Mouse (Mus musculus) heart, postnatal 0 days (tissue): ENCODE measurements around the gene E330021D16Rik.

Experiments used
- CTCF ChIP-seq: IDR thresholded peaks from 2 replicates; pipeline ENCODE4 v1.5.1; 2016; ENCODE audit warnings: antibody characterized with exemption, control low read depth, low read depth
- EP300 ChIP-seq: IDR thresholded peaks from 2 replicates; pipeline ENCODE4 v1.6.1; 2016; ENCODE audit warnings: antibody characterized with exemption, low read depth

- no peak; the same call in 1 of the 2 replicates for TF ChIP-seq CTCF
- no peak for TF ChIP-seq EP300
These were observed 30.1 kb downstream of the E330021D16Rik start for GRCm38 (mm10) chr6:136385287-136385686.
